Mouse (Mus musculus) ES-E14 (cell line): ENCODE measurements at regions not wholly inside any gene's neighbourhood (a gene's known extent, or its start where the extent isn't known, plus 50 kb on each side); places are given as distances from the start of the nearest gene placed in this dataset.

Experiments used
- DNase-seq: peaks from one replicate; pipeline ENCODE4 v3.0.0-alpha.2; 2013; ENCODE audit warnings: low read depth, low spot score
- H3K27ac ChIP-seq: 2 replicates; pipeline ENCODE4 v1.5.1; 2012; ENCODE audit warnings: low read depth, mild to moderate bottlenecking, low read length, moderate library complexity, mixed read lengths; ENCODE audit not compliant: poor library complexity, insufficient read depth, severe bottlenecking
- H3K36me3 ChIP-seq: 2 replicates; pipeline ENCODE4 v1.6.1; 2012; ENCODE audit warnings: mild to moderate bottlenecking, low read length, moderate library complexity, mixed read lengths; ENCODE audit not compliant: control insufficient read depth, poor library complexity, insufficient read depth, severe bottlenecking
- H3K4me1 ChIP-seq, 2 experiments: fragments of 150-350 bp in 1 of 2; sonication (generic) in 1 of 2; 2 replicates each; pipeline ENCODE4 v1.6.1; 2012; ENCODE audit warnings: low read length in 2 of 2, mild to moderate bottlenecking in 1 of 2, mixed read lengths in 1 of 2; ENCODE audit not compliant: control insufficient read depth in 2 of 2, insufficient read depth in 2 of 2, poor library complexity in 1 of 2
- H3K4me3 ChIP-seq, 2 experiments: fragments of 150-350 bp in 1 of 2; sonication (generic) in 1 of 2; 2 replicates each; pipeline ENCODE4 v1.5.1; 2012; ENCODE audit warnings: low read length in 2 of 2, low read depth in 1 of 2, mild to moderate bottlenecking in 1 of 2, mixed read lengths in 1 of 2; ENCODE audit not compliant: insufficient read depth in 1 of 2, poor library complexity in 1 of 2, severe bottlenecking in 1 of 2
- H3K9ac ChIP-seq: 2 replicates; pipeline ENCODE4 v1.6.1; 2012; ENCODE audit warnings: low read depth, mild to moderate bottlenecking, low read length, mixed read lengths; ENCODE audit not compliant: poor library complexity, insufficient read depth, severe bottlenecking
- H3K9me3 ChIP-seq: fragments of 150-350 bp; sonication (generic); 2 replicates; pipeline ENCODE4 v1.6.1; 2012; ENCODE audit warnings: low read depth, mild to moderate bottlenecking, low read length; ENCODE audit not compliant: control insufficient read depth, insufficient read depth
- CHD2 ChIP-seq: IDR thresholded peaks from 2 replicates; pipeline ENCODE4 v1.6.1; 2014; ENCODE audit warnings: mild to moderate bottlenecking, low read depth, low read length, inconsistent platforms
- HCFC1 ChIP-seq: IDR thresholded peaks from 2 replicates; pipeline ENCODE4 v1.6.1; 2012; ENCODE audit warnings: low read length, inconsistent platforms, borderline replicate concordance; ENCODE audit not compliant: insufficient read depth
- MAFK ChIP-seq: IDR thresholded peaks from 2 replicates; pipeline ENCODE4 v1.6.1; 2014; ENCODE audit warnings: mild to moderate bottlenecking, low read depth, low read length, inconsistent platforms; ENCODE audit not compliant: insufficient read depth
- ZC3H11A ChIP-seq: IDR thresholded peaks from 2 replicates; pipeline ENCODE4 v1.6.1; 2012; ENCODE audit warnings: low read depth, mild to moderate bottlenecking, inconsistent platforms, low read length, borderline replicate concordance
- ZNF384 ChIP-seq: IDR thresholded peaks from 2 replicates; pipeline ENCODE4 v1.6.1; 2012; ENCODE audit warnings: low read depth, low read length, inconsistent platforms
- in situ Hi-C, 2 experiments: fragments of 600-800 bp; cut with MboI; formaldehyde crosslinking; loops; one replicate each; pipeline ENCODE4 v1.15.1; 2025; ENCODE audit warnings: low sequenced_read_pairs in 2 of 2, inconsistent platforms in 1 of 2; ENCODE audit not compliant: unreplicated experiment in 2 of 2

DNA sequence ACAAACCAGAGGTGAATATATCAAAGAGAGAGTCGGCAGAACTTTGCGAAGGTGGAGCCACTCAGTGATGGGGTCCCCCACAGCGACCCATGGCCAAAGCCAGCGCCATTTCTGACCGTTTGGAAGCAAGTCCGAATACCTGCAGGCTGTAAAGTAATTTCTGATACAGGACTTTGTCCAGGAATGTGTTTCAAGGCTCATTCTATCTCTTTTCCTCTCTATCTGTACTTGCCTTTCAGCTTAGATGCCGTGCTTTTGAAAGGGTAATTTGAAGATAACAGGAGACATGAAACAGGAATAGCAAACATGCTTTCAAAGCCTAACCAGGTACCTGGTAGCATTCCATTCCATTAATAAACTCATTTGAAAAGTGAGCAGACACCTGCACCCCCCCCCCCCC, 221.6 kb upstream of the Adgrl2 start:
- H3K27ac ChIP-seq: no peak overlapping the region
- no peak for DNase-seq
- H3K4me3 ChIP-seq: no peak overlapping the region
- H3K4me1 ChIP-seq: peaks cover 4 to 8% of the 10 kb centered on the region in 2 experiments; a peak in 3 of 4 replicates
- no peaks in the 10 kb centered on the region for H3K36me3 ChIP-seq
- no peak overlapping the region for H3K9ac ChIP-seq
- no peak for TF ChIP-seq CHD2
- no peak for TF ChIP-seq HCFC1
- TF ChIP-seq ZNF384: no peak
- no peak for TF ChIP-seq MAFK
- no peak for TF ChIP-seq ZC3H11A
- in situ Hi-C loops: no loop called here
- no peaks in the 10 kb centered on the region for H3K9me3 ChIP-seq

DNA sequence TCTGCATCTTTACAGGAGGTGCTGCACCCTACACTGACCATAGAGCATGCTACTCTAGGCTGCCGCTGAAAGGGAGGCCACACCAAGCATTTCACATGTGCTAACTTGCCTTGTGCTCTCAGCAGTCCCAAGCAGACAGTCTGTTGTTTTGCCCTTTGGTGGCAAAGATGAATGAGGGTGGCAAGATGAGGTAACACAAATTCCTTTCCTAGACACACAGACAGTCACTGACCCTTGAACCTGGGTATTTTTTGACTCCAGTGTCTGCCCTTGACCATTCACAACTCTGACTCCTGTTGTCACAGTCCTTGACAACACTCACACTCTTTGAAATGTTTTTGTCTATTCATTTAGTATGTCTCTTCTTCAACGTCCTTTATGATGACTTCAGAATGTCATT, 218.9 kb upstream of the Adgrl2 start:
- Histone ChIP-seq H3K9me3 (no peaks in the 10 kb centered on the region), H3K4me3 (no peak overlapping the region), H3K36me3 (no peaks in the 10 kb centered on the region), H3K27ac (no peak overlapping the region), H3K4me1 (peaks cover 2 to 4% of the 10 kb centered on the region in 2 experiments; a peak in 1 of 4 replicates), H3K9ac (no peak overlapping the region)
- in situ Hi-C loops: no loop called here
- no peak for DNase-seq
- TF ChIP-seq ZNF384 (no peak), HCFC1 (no peak), ZC3H11A (no peak), CHD2 (no peak), MAFK (no peak)

DNA sequence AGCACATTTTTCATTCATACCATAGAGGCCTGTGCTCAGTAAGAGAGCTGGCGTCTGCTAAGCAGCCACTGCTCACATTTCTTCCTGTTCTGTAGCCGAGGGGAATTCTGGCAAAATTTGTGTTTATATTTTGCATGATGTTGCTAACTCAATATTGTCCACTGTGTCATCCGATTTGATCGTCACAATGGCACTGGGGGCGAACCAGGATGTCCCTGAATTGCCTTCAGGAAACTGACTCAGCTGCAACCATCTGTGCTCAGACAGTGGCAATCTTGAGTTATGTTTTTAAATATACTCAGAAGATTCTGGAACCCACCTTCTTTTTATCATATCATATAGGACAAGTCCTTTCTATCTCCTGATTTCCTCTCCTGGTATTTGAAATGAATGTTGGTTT, 213.1 kb upstream of the Adgrl2 start:
- Histone ChIP-seq H3K4me3 (no peak overlapping the region), H3K9me3 (no peaks in the 10 kb centered on the region), H3K9ac (no peak overlapping the region), H3K4me1 (0 out of 4 replicates have a peak, but pooled peaks cover 0 to 2% of the 10 kb centered on the region in 2 experiments), H3K36me3 (no peaks in the 10 kb centered on the region), H3K27ac (no peak overlapping the region)
- in situ Hi-C loops: no loop called here
- no peak for DNase-seq
- no peak for TF ChIP-seq CHD2
- no peak for TF ChIP-seq HCFC1
- no peak for TF ChIP-seq ZC3H11A
- TF ChIP-seq MAFK: no peak
- no peak for TF ChIP-seq ZNF384

DNA sequence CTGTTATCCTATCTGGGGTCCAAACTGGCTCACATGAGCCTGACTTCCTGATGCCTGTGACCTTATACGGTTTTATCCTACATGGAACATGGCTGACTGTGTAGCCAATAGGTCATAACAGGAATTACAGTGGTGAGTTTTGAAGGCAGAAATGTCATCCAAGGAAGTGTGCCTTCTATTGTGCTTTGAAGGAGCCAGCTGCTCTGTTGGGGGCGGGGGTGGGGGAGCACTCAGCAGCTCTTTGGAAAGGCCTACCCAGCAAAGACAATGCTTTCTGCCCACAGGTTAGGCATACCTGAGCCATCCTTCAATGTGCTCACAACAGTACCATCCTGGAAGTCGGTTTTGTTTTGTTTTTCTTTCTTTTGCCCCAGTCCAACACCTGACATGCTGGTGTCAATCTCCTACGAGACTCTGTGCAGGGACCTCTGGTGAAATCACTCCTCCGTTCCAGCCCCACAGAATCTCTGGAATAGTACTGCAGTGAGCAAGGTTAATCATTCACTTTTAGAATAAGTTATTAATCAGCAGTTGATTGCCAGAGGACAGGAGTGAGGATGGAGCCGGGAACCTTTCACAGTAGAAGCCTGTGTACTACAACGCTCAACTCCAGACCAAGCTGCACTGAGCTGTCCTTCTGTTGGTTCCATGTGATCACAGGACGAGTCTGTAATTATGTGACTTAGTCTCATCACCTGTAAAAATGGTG, 206.3 kb upstream of the Adgrl2 start:
- H3K36me3 ChIP-seq: no peaks in the 10 kb centered on the region
- no peak for DNase-seq
- no peak overlapping the region for H3K27ac ChIP-seq
- no peaks in the 10 kb centered on the region for H3K4me1 ChIP-seq
- no peak overlapping the region for H3K4me3 ChIP-seq
- no peak for TF ChIP-seq ZC3H11A
- no peak for TF ChIP-seq MAFK
- no peak for TF ChIP-seq CHD2
- in situ Hi-C loops: no loop called here
- no peaks in the 10 kb centered on the region for H3K9me3 ChIP-seq
- H3K9ac ChIP-seq: no peak overlapping the region
